21 mouse cellular contexts compared by ENCODE assay signal in the genomic region with DNA sequence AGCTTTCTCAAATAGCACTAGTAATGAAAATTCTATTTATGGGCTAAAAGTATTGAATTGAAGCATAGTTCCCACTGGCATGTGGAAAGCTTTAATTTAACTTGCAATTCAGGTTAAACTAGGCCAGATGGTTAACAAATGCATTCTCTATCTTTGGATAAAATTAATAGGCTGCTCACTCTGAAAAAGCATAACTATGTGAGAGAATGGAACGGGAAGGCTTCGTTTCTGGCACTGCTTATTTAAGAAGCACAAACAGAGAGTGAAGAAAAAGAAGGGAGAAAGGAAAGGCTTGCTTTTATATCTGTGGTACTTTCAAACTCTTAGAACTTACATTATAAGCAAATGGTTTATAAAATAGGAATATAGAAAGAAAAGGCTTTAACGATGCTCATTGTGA.
"Had no signal": no experiment of that assay in that cellular context is flagged by ENCODE, and none has a peak within 500 bp of the region (broad histone marks: within the 10 kb centered on the region; RNA-seq: fewer than 3 reads in every experiment).

No protein-coding gene starts in this region.

- H3K4me3 ChIP-seq: layer of hippocampus, adult 2 months; limb, embryonic 12.5 days; limb, embryonic 15.5 days; midbrain, embryonic 12.5 days; midbrain, embryonic 15.5 days; neural tube, embryonic 12.5 days; neural tube, embryonic 15.5 days had no signal

- H3K4me1 ChIP-seq: limb, embryonic 12.5 days; limb, embryonic 15.5 days; midbrain, embryonic 12.5 days; midbrain, embryonic 15.5 days; neural tube, embryonic 12.5 days; neural tube, embryonic 15.5 days had no signal

- H3K9ac ChIP-seq: limb, embryonic 12.5 days; limb, embryonic 15.5 days; liver, embryonic 14.5 days; liver, postnatal 0 days; lung, embryonic 14.5 days; midbrain, embryonic 12.5 days; midbrain, embryonic 15.5 days; neural tube, embryonic 12.5 days; neural tube, embryonic 15.5 days had no signal

- H3K9me3 ChIP-seq: limb, embryonic 12.5 days; limb, embryonic 15.5 days; midbrain, embryonic 12.5 days; midbrain, embryonic 15.5 days; neural tube, embryonic 12.5 days; neural tube, embryonic 15.5 days had no signal

- H3K27ac ChIP-seq: kidney, postnatal 0 days; layer of hippocampus, adult 2 months; limb, embryonic 12.5 days; limb, embryonic 15.5 days; liver, embryonic 14.5 days; macrophage; midbrain, embryonic 12.5 days; midbrain, embryonic 15.5 days; neural tube, embryonic 12.5 days; neural tube, embryonic 15.5 days; stomach, postnatal 0 days had no signal

- ATAC-seq: liver, postnatal 0 days; lung, postnatal 0 days; midbrain, embryonic 15.5 days had no signal

- H3K4me2 ChIP-seq: limb, embryonic 12.5 days; limb, embryonic 15.5 days; liver, embryonic 11.5 days; lung, embryonic 14.5 days; midbrain, embryonic 12.5 days; midbrain, embryonic 15.5 days; neural tube, embryonic 12.5 days; neural tube, embryonic 15.5 days had no signal

- H3K36me3 ChIP-seq: limb, embryonic 12.5 days; limb, embryonic 15.5 days; midbrain, embryonic 12.5 days; midbrain, embryonic 15.5 days; neural tube, embryonic 12.5 days; neural tube, embryonic 15.5 days had no signal

- DNase-seq: kidney, postnatal 25 days; left cerebral cortex, postnatal 4 days; liver, postnatal 0 days; lung, embryonic 14.5 days; right cerebral cortex, adult 18-20 months; right cerebral cortex, postnatal 14 days; right cerebral cortex, postnatal 4 days; thymus, postnatal 25 days had no signal

- H3K27me3 ChIP-seq: limb, embryonic 12.5 days; limb, embryonic 15.5 days; midbrain, embryonic 12.5 days; midbrain, embryonic 15.5 days; neural tube, embryonic 12.5 days; neural tube, embryonic 15.5 days had no signal
